Mouse (Mus musculus): ENCODE measurements around the gene Ntrk2.

- TF ChIP-seq CTCF (IDR thresholded peaks at IDR 0.05; ENCODE audit: low read depth, low read length) (no peak), TAL1 (conservative IDR thresholded peaks at IDR 0.05; ENCODE audit: low read depth, low read length) (no peak)
Measured at GRCm38 (mm10) chr13:58808381-58808821, 2.0 kb downstream of the Ntrk2 start.
